Mouse (Mus musculus) spleen, adult 18-20 months (tissue): ENCODE data around the gene Rad1.
"Not testable (repeated sequence)": the region's sequence is repeated elsewhere in the genome, so short reads cannot be mapped to it uniquely, and the experiment has no call there.

Source experiments
- DNase-seq, 2 experiments: peaks; one replicate each; pipeline ENCODE4 v3.0.0; 2022; ENCODE audit warnings: mixed read lengths in 2 of 2

The Rad1 gene

GRCm38 (mm10) chr15:10485484-10486364 is at the start of gene Rad1, which contains the start of gene Brix1:
Rad1 (plus strand) TSS chr15:10486018.
Brix1 (minus strand) TSS chr15:10485947.
- DNase-seq = peak; percentile 83 to 89

- DNase-seq = no peak
These were observed 48.9 kb upstream of the Rad1 start for GRCm38 (mm10) chr15:10436893-10437292.

DNA sequence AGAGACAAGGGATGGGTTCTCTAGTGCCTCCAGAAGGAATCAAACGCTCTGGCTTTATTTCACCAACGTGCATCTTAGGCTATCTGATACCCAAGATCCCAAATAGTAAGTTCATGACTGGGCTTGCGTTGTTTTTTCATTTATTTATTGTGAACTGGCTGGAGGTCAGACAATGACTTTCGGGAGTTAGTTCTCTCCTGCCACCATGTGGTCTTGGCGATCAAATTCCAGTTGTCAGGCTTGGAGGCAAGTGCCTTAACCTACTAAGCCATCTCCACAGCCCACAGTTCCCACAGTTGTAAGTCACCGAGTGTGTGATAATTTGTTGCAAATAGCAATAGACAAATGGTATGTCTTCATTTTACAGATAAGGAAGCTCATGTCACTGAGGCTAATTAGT is 45.9 kb upstream of the Rad1 start:
- no peak for DNase-seq

DNA sequence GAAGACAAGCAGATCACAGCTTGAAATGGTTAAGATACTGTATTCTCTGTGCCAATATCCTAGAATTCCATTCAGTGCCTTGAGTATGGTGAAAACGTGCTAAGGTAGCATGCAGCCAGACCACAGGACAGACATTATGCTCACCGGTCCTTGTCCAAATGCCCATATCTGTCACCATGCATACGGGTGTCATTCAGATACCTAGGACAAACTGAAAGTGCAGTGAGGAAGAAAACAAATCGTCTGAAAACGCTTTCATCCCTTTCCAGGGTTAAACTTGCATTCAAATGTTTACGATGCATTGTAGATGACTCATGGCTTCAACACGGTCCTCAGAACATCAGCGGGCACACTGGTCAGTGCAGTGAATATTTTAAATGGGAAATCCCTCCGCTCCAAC is 44.3 kb upstream of the Rad1 start:
- DNase-seq = no peak

- DNase-seq = no peak
These were observed 43.5 kb upstream of the Rad1 start for GRCm38 (mm10) chr15:10442275-10442674.

GRCm38 (mm10) chr15:10447102-10447501 is 38.7 kb upstream of the Rad1 start:
- no peak for DNase-seq

DNA sequence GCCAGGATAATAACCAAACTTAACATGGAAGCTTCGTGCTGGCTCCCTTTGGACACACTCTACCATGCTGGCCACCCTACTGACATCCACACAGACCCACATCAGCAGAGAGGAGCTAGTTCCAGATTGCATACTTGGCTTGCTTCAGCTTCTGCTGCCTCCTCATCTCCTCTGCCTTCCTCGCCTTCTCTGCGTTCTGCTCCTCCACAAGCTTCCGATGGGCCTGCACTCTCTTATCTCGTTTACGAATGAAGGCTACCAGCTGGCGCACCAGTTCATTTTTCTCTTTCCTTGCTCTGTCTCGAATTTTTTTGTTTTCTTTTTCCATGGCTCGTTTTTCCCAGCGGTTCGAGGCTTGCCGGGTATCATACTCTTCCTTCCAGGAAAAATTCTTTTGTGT is 24.8 kb upstream of the Rad1 start:
- no peak for DNase-seq

GRCm38 (mm10) chr15:10463555-10463954 is 22.3 kb upstream of the Rad1 start:
- DNase-seq = no peak

DNA sequence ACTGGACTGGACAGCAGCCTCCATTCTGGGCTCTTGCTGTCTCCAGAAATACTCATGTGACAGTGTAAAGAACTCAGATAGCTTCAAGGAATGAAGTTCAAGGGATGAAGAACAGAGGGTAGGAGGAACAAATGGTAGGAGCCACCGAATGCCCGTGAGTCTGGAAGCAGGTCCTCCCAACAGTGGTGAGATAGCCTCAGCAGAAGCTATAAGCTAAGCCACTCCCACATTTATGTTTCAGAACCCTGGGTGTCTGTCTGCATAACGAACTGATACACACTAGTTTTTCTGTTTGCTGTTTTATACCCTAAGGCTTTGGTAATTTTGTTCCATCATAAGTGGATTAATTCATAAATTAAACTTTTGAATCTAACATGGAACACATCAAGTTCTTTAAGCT is 21.1 kb upstream of the Rad1 start:
- DNase-seq = no peak

DNA sequence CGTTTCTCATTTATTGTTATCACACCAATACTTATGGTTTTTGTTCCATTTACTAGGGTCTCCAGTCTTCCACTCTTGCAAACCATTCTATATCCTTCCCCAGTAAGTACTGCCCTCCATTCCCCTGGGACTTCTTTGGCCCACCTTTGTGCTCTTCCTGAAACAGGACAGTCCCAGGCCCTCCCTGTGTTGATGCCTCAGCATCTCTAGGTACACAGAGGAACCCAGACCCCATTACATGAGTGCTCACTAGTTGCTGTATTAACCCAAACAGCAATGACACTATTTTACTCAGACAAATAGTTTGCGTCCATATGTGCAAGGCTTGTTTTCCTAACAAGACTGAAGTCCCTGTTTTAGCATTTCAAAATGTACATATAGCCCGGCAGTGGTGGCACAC is 17.1 kb upstream of the Rad1 start:
- no peak for DNase-seq

DNA sequence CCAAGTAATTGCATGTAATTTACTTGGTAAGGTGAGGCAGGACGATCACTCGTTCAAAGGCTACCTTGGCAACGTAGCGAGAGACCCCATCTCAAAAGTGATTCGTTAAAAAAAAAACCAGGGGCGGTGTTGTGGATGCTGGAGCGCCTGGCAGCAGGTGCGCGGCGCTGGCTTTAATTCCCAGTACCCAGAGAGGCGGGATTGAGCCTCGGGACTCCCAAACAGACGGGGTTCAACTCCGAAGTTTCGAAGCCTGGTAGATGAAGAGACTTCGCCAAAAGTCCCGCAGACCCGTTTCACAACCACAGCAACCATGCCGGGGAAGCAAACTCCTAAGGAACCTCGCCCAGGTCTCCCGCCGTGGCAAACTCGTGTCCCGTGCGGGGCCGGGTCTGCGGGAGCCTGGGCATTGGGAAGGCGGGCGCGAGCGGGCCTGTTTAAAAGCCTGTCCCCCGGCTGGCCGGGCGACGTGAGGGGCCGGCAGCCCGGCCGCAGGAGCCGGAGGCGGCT is 16.1 kb upstream of the Rad1 start:
- DNase-seq = no peak

DNA sequence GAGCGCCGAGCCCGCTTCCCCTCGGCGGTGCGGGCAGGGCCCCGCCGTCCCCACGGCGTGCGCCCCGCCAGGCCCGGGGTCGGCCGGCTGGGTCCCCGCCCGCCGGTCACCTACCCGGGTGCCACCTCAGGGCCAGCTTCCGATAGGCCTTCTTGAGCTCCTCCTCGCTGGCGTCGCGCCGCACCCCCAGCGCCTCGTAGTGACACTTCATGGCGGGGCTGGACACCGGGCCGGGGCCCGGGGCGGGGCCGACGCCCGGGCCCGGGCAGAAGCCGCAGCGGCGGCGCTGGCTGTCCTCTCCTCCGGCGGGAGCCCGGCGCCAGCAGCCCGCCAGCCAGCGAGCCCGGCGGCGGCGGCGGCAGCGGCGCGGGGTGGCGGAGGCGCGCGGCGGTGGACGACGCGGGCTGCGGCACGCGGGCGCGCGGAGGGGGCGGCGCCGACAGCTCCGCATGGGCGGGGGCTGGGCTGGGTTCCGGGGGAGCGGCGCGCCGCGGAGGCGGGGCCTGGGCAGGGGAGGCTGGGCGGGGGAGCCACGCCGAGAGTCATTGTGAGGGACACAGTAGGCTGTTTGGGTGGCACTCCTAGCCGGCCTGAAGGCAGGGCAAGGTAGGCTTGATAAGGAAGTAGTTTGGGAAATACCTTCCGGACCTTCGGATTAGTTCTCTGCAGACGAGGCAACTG is 15.5 kb upstream of the Rad1 start, which contains the start of gene Dnajc21:
Gene Dnajc21 (minus strand): TSS at position 366 of the 681 bp plus-strand sequence.
- peak; percentile 77 to 88 for DNase-seq

- no peak for DNase-seq
These were observed 14.9 kb upstream of the Rad1 start for GRCm38 (mm10) chr15:10470941-10471340.

- no peak for DNase-seq
These were observed 584 bp downstream of the Rad1 start for GRCm38 (mm10) chr15:10486365-10486839.

DNA sequence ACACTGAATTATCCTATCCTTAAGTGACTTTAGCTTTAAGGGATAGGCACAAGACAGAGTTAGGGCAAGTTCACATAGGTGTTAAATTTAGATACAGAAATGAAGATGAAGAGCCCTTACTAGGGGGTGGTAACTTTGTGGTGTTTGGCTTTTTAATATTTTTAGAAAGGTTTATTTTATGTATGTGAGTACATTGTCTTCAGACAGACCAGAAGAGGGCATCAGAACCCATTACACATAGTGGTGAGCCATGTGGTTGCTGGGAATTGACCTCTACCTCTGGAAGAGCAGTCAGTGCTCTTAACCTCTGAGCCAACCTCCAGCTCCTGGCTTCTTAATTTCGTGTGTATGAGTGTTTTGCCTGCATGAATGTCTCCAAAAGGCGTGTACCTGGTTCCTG is 1.4 kb downstream of the Rad1 start:
- no peak for DNase-seq

GRCm38 (mm10) chr15:10490101-10490500 is 4.3 kb downstream of the Rad1 start:
- DNase-seq = no peak

- no peak for DNase-seq
These were observed 10.1 kb downstream of the Rad1 start for GRCm38 (mm10) chr15:10495944-10496343.

DNA sequence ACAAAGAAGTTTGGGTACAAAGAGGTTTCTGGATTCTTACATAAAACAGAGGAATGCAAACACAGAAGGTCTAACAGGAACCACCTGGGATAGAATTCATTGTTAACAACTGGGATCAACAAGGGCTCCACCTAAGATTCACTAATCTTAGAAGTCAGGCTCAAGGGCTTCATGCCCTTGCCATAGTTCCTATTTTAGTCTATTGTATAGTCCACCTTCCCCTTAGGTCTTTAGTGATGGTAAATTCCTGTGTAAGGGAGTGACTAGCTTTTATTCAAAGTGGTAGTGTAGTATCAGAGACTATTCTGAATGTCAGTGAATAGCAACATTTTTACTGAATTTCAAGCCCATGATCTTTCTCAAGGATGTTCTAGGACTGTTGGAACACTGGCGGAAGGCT is 10.9 kb downstream of the Rad1 start:
- not testable (repeated sequence) for DNase-seq

DNA sequence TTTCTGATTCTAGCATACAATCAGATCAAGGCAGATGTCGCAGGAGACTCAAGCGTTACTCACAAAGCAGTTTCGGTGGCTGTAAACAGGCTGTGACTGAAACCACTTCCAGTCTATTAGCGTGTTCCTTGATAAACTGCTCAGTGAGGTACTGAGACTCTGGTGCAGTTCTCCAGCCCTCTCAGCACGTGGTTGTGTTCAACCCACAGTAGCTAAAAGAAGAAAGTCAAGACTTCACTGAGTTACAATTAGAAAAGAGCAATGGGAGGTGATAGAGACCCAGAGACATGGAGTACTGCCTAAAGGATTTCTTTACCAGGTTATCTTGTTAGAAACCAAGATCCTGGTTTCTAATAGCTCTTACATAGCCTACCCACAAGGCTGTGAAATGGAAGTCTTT is 13.8 kb downstream of the Rad1 start:
- no peak for DNase-seq

GRCm38 (mm10) chr15:10500035-10500434 is 14.2 kb downstream of the Rad1 start:
- no peak for DNase-seq

GRCm38 (mm10) chr15:10500838-10501719 is 15.3 kb downstream of the Rad1 start:
- DNase-seq = peak in 1 of 2 experiments; percentile 14

- DNase-seq = no peak
These were observed 20.3 kb downstream of the Rad1 start for GRCm38 (mm10) chr15:10506099-10506498.

DNA sequence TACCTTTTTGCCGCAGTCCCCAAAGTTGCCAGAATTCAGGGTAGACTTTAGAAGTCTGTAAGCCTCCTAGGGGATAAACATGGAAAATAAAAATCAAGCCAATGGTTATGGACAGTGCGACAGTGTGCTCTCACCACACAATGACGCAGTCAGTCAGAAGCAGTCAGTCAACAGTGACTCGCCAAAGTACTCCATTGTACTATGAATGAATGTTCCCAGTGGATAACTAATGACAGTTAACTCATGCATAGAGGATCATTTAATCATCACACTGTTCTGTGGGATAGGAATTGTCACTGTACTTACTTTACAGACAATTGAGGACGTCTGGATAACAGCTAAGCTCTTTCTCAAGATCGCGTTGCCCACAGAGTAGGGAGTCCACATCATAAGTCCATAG is 29.3 kb downstream of the Rad1 start:
- DNase-seq = no peak
